Mouse (Mus musculus): ENCODE results near the gene Snx3. TPM values are rescaled to one million over a fixed set of nuclear protein-coding genes. Genes with fewer than 3 reads are reported as not detected.

Snx3 gene
- 324 and 336 TPM in 2 replicates for polyA plus RNA-seq (2015; fragmentation: Nextera tagmentation; extraction: Ambion mirVana)

DNA sequence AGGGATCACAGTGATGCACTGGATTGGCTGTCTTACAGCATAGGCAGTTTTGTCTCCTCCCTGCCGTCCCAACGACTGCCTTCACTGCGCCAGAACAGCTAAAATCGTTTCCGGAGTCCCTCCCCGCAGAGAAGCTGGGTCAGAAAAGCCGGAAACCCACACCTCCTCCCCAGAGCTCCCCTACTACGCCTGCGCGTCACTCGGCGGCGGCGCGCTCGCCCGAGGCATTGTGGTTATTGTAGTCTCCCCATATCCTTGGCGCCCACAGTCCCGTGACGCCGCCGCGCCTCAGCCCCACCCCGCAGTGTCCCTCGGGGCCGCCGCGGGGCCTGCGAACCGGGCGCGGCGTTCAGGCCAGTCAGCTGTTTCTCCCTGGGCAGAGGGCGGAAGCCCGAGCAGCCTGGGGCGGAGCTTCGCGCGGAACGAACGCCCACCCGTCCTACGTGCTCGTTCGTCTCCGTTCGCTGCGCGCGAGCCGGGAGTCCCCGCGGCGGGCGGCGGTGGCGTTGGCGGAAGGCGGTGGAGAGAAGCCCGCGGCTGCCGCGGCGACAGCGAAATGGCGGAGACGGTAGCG is at the start of gene Snx3:
Snx3 (plus strand) TSS at position 256 of the 574 bp plus-strand sequence.
- Histone ChIP-seq H3K9ac (peak within 1 kb of the TSS; percentile 96), H3K4me2 (replicated peaks) (peak within 1 kb of the TSS; percentile 68), H3K27me3 (no peaks in the 10 kb centered on the region), H3K36me3 (no peaks in the 10 kb centered on the region), H3K4me3 (replicated peaks) (peak within 1 kb of the TSS; percentile 95), H3K4me1 (0 out of 2 replicates have a peak, but pooled peaks cover 5% of the 10 kb centered on the region), H3K9me3 (replicated peaks) (no peaks in the 10 kb centered on the region), H3K27ac (replicated peaks) (peak within 1 kb of the TSS; percentile 99)
- ATAC-seq (ENCODE audit: insufficient number of reproducible peaks, low FRiP score, low TSS enrichment, low read depth), result peak; percentile 99
- WGBS, result under 1% methylated on average over 68 of the region's 68 CpGs

GRCm38 (mm10) chr10:42454266-42454665 is 47.6 kb upstream of the Snx3 start:
- Histone ChIP-seq H3K9ac (no peak overlapping the region), H3K4me2 (replicated peaks) (no peak overlapping the region), H3K36me3 (peaks cover 2% of the 10 kb centered on the region; the same call in 1 of the 2 replicates), H3K4me1 (peaks cover 14% of the 10 kb centered on the region), H3K9me3 (replicated peaks) (0 out of 2 replicates have a peak, but pooled peaks cover under 1% of the 10 kb centered on the region), H3K4me3 (replicated peaks) (no peak overlapping the region), H3K27me3 (no peaks in the 10 kb centered on the region), H3K27ac (replicated peaks) (no peak overlapping the region)
- WGBS, result 49% methylated on average over 11 of the region's 11 CpGs
- ATAC-seq (ENCODE audit: insufficient number of reproducible peaks, low FRiP score, low TSS enrichment, low read depth), result no peak

DNA sequence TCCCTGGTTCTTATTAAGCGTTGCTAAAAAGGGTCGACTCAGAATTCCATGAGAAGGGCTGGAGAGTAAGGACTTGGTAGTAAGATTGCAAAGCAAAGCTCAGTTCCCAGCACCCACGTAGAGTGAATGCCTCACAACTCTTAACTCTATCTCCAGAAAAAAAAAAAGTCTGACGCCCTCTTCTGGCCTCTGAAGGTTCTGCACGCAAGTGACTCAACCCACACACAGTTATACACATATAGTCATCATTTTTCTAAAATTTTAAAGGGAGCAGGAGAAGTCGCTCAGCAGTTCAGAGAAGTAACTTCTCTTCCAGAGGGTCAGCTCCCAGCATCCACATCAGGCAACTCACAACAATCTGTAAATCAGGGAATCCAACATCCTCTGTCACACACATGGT is 47.1 kb upstream of the Snx3 start:
- H3K36me3 ChIP-seq, result peaks cover 6% of the 10 kb centered on the region; the same call in 1 of the 2 replicates
- WGBS, result 80% methylated on average over 6 of the region's 6 CpGs
- 0 out of 2 replicates have a peak, but pooled peaks cover 4% of the 10 kb centered on the region for H3K9me3 ChIP-seq (replicated peaks)
- no peaks in the 10 kb centered on the region for H3K27me3 ChIP-seq
- no peak overlapping the region for H3K27ac ChIP-seq (replicated peaks)
- peaks cover 14% of the 10 kb centered on the region for H3K4me1 ChIP-seq
- ATAC-seq (ENCODE audit: insufficient number of reproducible peaks, low FRiP score, low TSS enrichment, low read depth), result no peak
- H3K4me2 ChIP-seq (replicated peaks), result no peak overlapping the region
- H3K4me3 ChIP-seq (replicated peaks), result no peak overlapping the region
- H3K9ac ChIP-seq, result no peak overlapping the region

- 0 out of 2 replicates have a peak overlapping the region, but pooled peaks have one; percentile 48 for H3K27ac ChIP-seq (replicated peaks)
- H3K4me2 ChIP-seq (replicated peaks), result no peak overlapping the region
Measured at GRCm38 (mm10) chr10:42455981-42456380, 45.8 kb upstream of the Snx3 start.

DNA sequence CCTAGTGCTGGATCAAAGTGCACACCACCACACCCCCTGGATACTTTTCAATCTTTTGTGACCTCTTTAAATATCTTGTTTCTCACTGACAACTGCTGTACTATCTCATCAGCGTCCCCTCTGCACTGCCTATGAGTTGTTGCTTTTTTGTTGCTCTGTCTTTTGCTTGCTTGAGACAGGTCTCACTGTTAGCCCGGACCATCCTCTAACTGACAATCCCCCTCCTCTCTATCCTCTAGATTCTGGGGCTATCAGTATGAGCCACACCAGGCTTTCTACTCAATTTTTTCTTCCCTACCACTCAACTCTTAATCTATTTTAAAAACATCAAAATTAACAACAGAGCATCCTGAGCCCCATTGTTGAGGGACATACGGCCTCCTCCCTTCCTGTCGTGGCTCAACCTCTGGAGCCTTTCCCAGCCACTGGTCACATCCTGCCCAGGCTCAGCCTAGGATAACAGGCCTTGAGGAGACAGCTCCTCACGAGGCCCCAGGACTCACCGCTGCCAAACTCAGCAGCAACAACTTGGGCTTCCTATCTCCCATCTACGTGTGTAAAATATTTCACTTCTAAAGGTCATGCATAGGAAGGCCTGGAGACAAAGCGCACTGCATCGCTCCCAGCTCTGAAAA is 44.2 kb upstream of the Snx3 start:
- Histone ChIP-seq H3K9ac (no peak overlapping the region), H3K4me2 (replicated peaks) (no peak overlapping the region), H3K9me3 (replicated peaks) (0 out of 2 replicates have a peak, but pooled peaks cover 4% of the 10 kb centered on the region), H3K27ac (replicated peaks) (0 out of 2 replicates have a peak overlapping the region, but pooled peaks have one; percentile 7), H3K27me3 (no peaks in the 10 kb centered on the region), H3K4me1 (peaks cover 14% of the 10 kb centered on the region), H3K36me3 (peaks cover 9% of the 10 kb centered on the region; the same call in 1 of the 2 replicates), H3K4me3 (replicated peaks) (no peak overlapping the region)
- no peak for ATAC-seq (ENCODE audit: insufficient number of reproducible peaks, low FRiP score, low TSS enrichment, low read depth)
- 67% methylated on average over 9 of the region's 9 CpGs for WGBS

More at GRCm38 (mm10) chr10:42455981-42456380, 45.8 kb upstream of the Snx3 start:
- Histone ChIP-seq H3K9me3 (replicated peaks) (0 out of 2 replicates have a peak, but pooled peaks cover 4% of the 10 kb centered on the region), H3K4me3 (replicated peaks) (no peak overlapping the region), H3K36me3 (peaks cover 9% of the 10 kb centered on the region; the same call in 1 of the 2 replicates), H3K27me3 (no peaks in the 10 kb centered on the region), H3K9ac (no peak overlapping the region), H3K4me1 (peaks cover 14% of the 10 kb centered on the region)
- no peak for ATAC-seq (ENCODE audit: insufficient number of reproducible peaks, low FRiP score, low TSS enrichment, low read depth)
- WGBS, result 51% methylated on average over 5 of the region's 5 CpGs

- Histone ChIP-seq H3K4me1 (no peaks in the 10 kb centered on the region), H3K27me3 (no peaks in the 10 kb centered on the region), H3K4me2 (replicated peaks) (no peak overlapping the region), H3K36me3 (peaks cover 8% of the 10 kb centered on the region; the same call in 1 of the 2 replicates), H3K9ac (no peak overlapping the region), H3K9me3 (replicated peaks) (0 out of 2 replicates have a peak, but pooled peaks cover 4% of the 10 kb centered on the region), H3K4me3 (replicated peaks) (no peak overlapping the region), H3K27ac (replicated peaks) (no peak overlapping the region)
- WGBS, result 47% methylated on average over 5 of the region's 5 CpGs
- no peak for ATAC-seq (ENCODE audit: insufficient number of reproducible peaks, low FRiP score, low TSS enrichment, low read depth)
Measured at GRCm38 (mm10) chr10:42464224-42464623, 37.6 kb upstream of the Snx3 start.

- no peak overlapping the region for H3K4me2 ChIP-seq (replicated peaks)
- ATAC-seq (ENCODE audit: insufficient number of reproducible peaks, low FRiP score, low TSS enrichment, low read depth), result no peak
- 81% methylated on average over 14 of the region's 14 CpGs for WGBS
- H3K27me3 ChIP-seq, result no peaks in the 10 kb centered on the region
- H3K4me1 ChIP-seq, result no peaks in the 10 kb centered on the region
- no peaks in the 10 kb centered on the region for H3K9me3 ChIP-seq (replicated peaks)
- H3K36me3 ChIP-seq, result peaks cover 2% of the 10 kb centered on the region; the same call in 1 of the 2 replicates
- no peak overlapping the region for H3K27ac ChIP-seq (replicated peaks)
- no peak overlapping the region for H3K9ac ChIP-seq
- no peak overlapping the region for H3K4me3 ChIP-seq (replicated peaks)
Measured at GRCm38 (mm10) chr10:42464805-42465204, 37.0 kb upstream of the Snx3 start.

DNA sequence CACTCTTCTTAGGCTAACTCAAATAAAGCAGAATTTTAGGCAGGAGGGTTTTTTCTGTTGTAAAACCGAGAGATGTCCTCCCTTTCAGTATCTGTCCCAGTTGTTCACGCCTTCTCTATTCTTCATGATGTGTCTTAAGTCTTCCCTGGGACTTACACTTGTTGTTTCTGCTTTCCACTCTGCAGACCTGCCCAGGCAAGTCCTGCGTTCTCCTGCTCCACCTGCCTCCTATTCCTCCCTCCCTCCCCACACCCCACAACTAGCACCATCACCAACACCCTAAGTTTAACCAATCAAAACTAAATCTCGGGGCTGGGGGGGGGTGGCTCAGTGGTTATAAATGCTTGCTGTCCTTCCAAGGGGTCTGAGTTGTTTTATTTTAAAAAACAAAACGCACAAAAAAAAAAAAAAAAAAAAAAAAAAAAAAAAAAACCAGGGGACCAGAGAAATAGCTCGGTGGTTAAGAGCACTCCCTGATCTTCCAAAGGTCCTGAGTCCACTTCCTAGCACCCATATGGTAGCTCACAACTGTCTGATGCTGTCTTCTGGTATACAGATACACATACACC is 26.8 kb upstream of the Snx3 start:
- no peak overlapping the region for H3K4me3 ChIP-seq (replicated peaks)
- H3K4me2 ChIP-seq (replicated peaks), result no peak overlapping the region
- H3K36me3 ChIP-seq, result peaks cover 10% of the 10 kb centered on the region; the same call in 1 of the 2 replicates
- no peaks in the 10 kb centered on the region for H3K27me3 ChIP-seq
- H3K9me3 ChIP-seq (replicated peaks), result no peaks in the 10 kb centered on the region
- H3K9ac ChIP-seq, result no peak overlapping the region
- peaks cover 11% of the 10 kb centered on the region for H3K4me1 ChIP-seq
- no peak overlapping the region for H3K27ac ChIP-seq (replicated peaks)
- 55% methylated on average over 6 of the region's 6 CpGs for WGBS
- ATAC-seq (ENCODE audit: insufficient number of reproducible peaks, low FRiP score, low TSS enrichment, low read depth), result no peak

GRCm38 (mm10) chr10:42476774-42477475 is 24.9 kb upstream of the Snx3 start:
- Histone ChIP-seq H3K27ac (replicated peaks) (peak overlapping the region; percentile 89; the same call in 1 of the 2 replicates), H3K9me3 (replicated peaks) (no peaks in the 10 kb centered on the region), H3K4me3 (replicated peaks) (no peak overlapping the region), H3K4me1 (peaks cover 11% of the 10 kb centered on the region), H3K9ac (no peak overlapping the region), H3K27me3 (no peaks in the 10 kb centered on the region), H3K4me2 (replicated peaks) (peak overlapping the region; percentile 86), H3K36me3 (0 out of 2 replicates have a peak, but pooled peaks cover 4% of the 10 kb centered on the region)
- ATAC-seq (ENCODE audit: insufficient number of reproducible peaks, low FRiP score, low TSS enrichment, low read depth), result no peak
- 92% methylated on average over 10 of the region's 10 CpGs for WGBS

DNA sequence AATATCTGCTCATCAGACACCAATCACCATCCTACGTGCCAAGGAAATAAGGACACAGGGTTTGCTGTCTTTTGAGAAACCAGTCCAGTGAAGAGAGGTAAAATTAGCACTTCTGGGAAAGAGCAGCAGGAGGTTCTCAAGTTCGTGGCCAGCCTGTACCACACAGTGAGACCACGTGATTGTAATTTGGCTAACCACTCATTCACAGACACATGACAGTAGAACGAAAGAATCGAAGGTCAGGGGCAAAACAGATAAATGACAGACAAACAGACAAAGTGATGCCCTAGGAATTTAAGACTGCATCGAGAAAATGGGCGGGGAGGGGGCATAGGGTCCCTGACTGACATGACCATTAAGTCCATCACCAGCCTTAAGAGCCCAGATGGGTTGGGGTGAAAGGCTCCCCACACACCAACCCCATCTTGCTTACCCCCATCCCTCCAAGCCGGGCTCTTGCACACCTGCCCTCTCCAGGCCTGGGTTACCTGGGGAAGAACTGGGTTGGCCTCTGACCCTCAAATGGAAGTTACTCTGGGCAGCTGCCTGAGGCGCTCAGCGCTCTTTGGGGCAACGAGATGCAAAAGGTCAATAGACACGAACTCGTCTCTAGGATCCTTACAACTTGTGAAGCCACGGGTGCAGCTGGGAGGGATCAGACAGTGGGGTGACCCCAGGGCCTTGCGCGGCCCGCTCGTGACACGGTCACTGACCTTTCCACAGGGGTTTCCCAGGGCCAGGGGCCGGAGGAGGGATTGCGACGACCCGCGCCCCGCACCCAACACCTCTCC is 24.1 kb upstream of the Snx3 start:
- Histone ChIP-seq H3K4me3 (replicated peaks) (peak overlapping the region; percentile 62), H3K36me3 (no peaks in the 10 kb centered on the region), H3K9ac (peak overlapping the region; percentile 75), H3K9me3 (replicated peaks) (no peaks in the 10 kb centered on the region), H3K27me3 (no peaks in the 10 kb centered on the region), H3K4me2 (replicated peaks) (peak overlapping the region; percentile 86), H3K27ac (replicated peaks) (peak overlapping the region; percentile 89), H3K4me1 (peaks cover 11% of the 10 kb centered on the region)
- 9% methylated on average over 25 of the region's 25 CpGs for WGBS
- ATAC-seq (ENCODE audit: insufficient number of reproducible peaks, low FRiP score, low TSS enrichment, low read depth), result peak; percentile 20

Measured in embryonic facial prominence, embryonic 15.5 days (tissue).